Mouse (Mus musculus): ENCODE measurements at regions not wholly inside any gene's neighbourhood (a gene's known extent, or its start where the extent isn't known, plus 50 kb on each side); places are given as distances from the start of the nearest gene placed in this dataset.

DNA sequence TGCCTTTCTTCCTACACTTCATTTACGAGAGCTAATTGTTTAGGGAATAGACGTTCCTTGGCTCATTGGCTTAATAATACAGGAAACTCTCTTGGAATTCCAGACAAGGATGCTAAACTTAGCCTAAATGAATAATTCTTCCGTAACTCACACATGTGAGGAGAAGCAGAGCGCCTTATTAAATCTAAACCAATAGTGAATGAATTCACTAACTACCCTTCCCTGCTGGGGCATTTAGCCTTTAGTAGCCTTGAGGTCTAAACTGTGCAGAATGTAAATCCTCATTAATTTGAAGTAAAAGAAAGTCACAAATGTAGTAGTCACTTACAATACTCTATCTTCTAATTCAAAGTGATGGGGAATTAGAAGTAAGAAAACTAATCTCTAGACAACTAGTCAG lies 301.4 kb downstream of the Kctd8 start:
- in situ Hi-C loops (cut with MboI, MseI) = no loop called here

DNA sequence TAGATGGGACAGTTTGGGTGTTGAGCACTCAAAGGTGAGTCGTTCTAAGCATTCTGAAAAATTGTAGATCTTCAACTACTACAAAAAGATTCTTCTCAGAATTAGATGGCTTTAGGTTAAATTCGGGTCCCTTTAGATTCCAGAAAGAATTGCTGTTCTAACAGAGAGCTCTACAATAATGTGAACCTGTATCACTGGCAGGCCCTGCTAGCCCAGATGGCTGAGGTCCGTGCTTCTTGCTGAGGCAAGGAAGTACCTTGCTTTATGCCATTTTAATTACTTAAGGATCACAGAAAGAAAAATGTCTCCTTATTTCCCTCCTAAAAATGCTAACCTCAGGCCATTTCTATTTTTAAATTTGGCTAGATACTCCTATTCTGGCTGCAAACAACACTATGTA lies 322.1 kb downstream of the Kctd8 start:
- in situ Hi-C loops (cut with MboI, MseI) = no loop called here

DNA sequence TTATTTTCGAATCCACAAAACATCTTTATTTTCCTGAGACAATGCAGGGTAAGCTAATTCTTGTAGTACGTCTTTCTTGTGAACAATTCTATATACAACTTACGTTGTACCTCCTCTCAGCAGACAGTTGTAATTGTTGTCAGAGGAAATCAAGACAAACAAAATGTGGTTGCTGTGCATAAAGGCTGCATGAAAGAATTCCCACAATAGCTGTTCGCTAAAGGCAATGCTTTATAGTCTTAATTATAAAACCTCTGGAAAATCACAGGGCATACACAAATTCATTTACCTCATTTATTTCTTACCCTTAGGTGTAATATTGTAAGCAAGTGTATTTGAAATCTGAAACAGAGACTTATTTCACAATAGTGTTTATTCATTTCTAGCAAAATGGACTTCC lies 355.3 kb downstream of the Kctd8 start:
- in situ Hi-C loops (cut with MboI, MseI) = no loop called here

DNA sequence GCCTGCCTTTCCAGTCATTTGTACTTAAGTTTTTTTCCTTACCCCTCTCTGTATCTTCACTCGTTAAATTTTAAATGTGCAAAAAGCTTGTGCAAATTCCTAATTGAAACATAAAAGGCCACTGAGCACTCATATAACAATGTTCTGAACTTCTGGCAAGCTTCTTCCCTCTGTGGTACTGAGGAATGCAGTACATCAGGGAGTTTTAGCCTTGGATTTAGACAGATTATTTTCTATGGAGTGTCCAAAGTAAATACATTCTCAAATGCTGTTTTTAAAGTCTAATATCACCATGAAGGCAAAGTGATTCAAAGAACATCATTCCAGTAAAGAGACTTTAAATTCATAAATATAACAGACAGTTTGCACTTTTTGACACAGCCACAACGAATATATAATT lies 386.8 kb downstream of the Kctd8 start:
- in situ Hi-C loops (cut with MboI, MseI) = loop anchor here (10.0 kb wide), 1 partner anchor 720 kb away; no protein-coding TSS in a partner anchor
